Mouse (Mus musculus) megakaryocyte-erythroid progenitor cell, adult 5-6 weeks (primary cell): ENCODE measurements around the gene Olfr1342. TPM values are rescaled to one million over a fixed set of nuclear protein-coding genes. Genes with fewer than 3 reads are reported as not detected.
A peak's percentile ranks its signal among the peaks of the same experiment; 100 is the strongest.

Experiments
- ATAC-seq: replicated peaks from 2 replicates; pipeline ENCODE4 v1.8.0; 2016; ENCODE audit warnings: mild to moderate bottlenecking, inconsistent platforms; ENCODE audit not compliant: severe bottlenecking, poor library complexity, low FRiP score, low TSS enrichment
- total RNA-seq, 2 experiments: library from RNA; stranded (forward) in 1 of 2; stranded (reverse) in 1 of 2; fragments of 200-1000, 215-1000 nt in 1 of 2; fragments of >200 nt in 1 of 2; fragmentation: Nextera tagmentation in 1 of 2; gene quantifications; 2 replicates each; pipeline ENCODE4 v1.2.3; 2014 to 2017

Gene Olfr1342
- total RNA-seq (2014; fragmentation: Nextera tagmentation): not detected in 2 replicates
- total RNA-seq (2017): not detected in 2 replicates

- ATAC-seq: no peak
Measured at GRCm38 (mm10) chr4:118692412-118692973, at the start of gene Olfr1342. Olfr1342 (minus strand) TSS chr4:118692756.

GRCm38 (mm10) chr4:118741881-118742280 lies 49.3 kb upstream of the Olfr1342 start:
- ATAC-seq: no peak

GRCm38 (mm10) chr4:118740988-118741698 lies 48.6 kb upstream of the Olfr1342 start:
- ATAC-seq: no peak

- no peak for ATAC-seq
Measured at GRCm38 (mm10) chr4:118739574-118739973, 47.0 kb upstream of the Olfr1342 start.

- ATAC-seq: no peak
Measured at GRCm38 (mm10) chr4:118731875-118732274, 39.3 kb upstream of the Olfr1342 start, which contains the start of gene Olfr1339. Olfr1339 (plus strand) TSS chr4:118732175.

GRCm38 (mm10) chr4:118721742-118722483 lies 29.4 kb upstream of the Olfr1342 start:
- ATAC-seq: no peak

- ATAC-seq: no peak
Measured at GRCm38 (mm10) chr4:118719838-118720237, 27.3 kb upstream of the Olfr1342 start, which contains the start of gene Olfr1340. Olfr1340 (plus strand) TSS chr4:118720138.

GRCm38 (mm10) chr4:118711656-118712055 lies 19.1 kb upstream of the Olfr1342 start:
- no peak for ATAC-seq

GRCm38 (mm10) chr4:118708086-118708485 lies 15.5 kb upstream of the Olfr1342 start:
- no peak for ATAC-seq

- ATAC-seq: no peak
Measured at GRCm38 (mm10) chr4:118703223-118703622, 10.7 kb upstream of the Olfr1342 start, which contains the start of gene Olfr1341. Olfr1341 (plus strand) TSS chr4:118703523.

GRCm38 (mm10) chr4:118693812-118694211 lies 1.3 kb upstream of the Olfr1342 start:
- no peak for ATAC-seq

GRCm38 (mm10) chr4:118687086-118687485 lies 5.5 kb downstream of the Olfr1342 start:
- ATAC-seq: no peak

- ATAC-seq: no peak
Measured at GRCm38 (mm10) chr4:118658652-118659051, 33.9 kb downstream of the Olfr1342 start, which contains the start of gene Olfr62. Olfr62 (plus strand) TSS chr4:118658952.

- peak; percentile 80 for ATAC-seq
Measured at GRCm38 (mm10) chr4:118645234-118645633, 47.3 kb downstream of the Olfr1342 start.

GRCm38 (mm10) chr4:118642346-118643190 lies 50.0 kb downstream of the Olfr1342 start:
- no peak for ATAC-seq
